Mouse (Mus musculus) regulatory T cell (primary cell): Measurements from ENCODE around the gene Sspo.

Experiments used
- in situ Hi-C: fragments of 300-600 bp; cut with MboI, MseI; formaldehyde crosslinking; loops from one replicate; pipeline ENCODE4 v1.15.1; 2025; ENCODE audit warnings: high pct_unique_total_duplicates

Gene Sspo

GRCm38 (mm10) chr6:48539860-48540259, 91.8 kb downstream of the Sspo start:
- in situ Hi-C loops, result loop anchor here (5.0 kb wide), 1 partner anchor 97 kb away; no protein-coding TSS in a partner anchor

GRCm38 (mm10) chr6:48540721-48541120, 92.7 kb downstream of the Sspo start:
- in situ Hi-C loops, result no loop called here

GRCm38 (mm10) chr6:48541560-48542450, 93.8 kb downstream of the Sspo start:
- in situ Hi-C loops, result no loop called here

- in situ Hi-C loops, result no loop called here
These were observed 94.6 kb downstream of the Sspo start for GRCm38 (mm10) chr6:48542631-48543030.

GRCm38 (mm10) chr6:48545251-48545650, 97.2 kb downstream of the Sspo start:
- in situ Hi-C loops, result no loop called here

- in situ Hi-C loops, result no loop called here
These were observed 98.2 kb downstream of the Sspo start for GRCm38 (mm10) chr6:48546271-48546670.

GRCm38 (mm10) chr6:48546858-48547257, 98.8 kb downstream of the Sspo start:
- in situ Hi-C loops, result no loop called here

- in situ Hi-C loops, result no loop called here
These were observed 100.3 kb downstream of the Sspo start for GRCm38 (mm10) chr6:48548314-48548713.
